Mouse (Mus musculus) liver, embryonic 14.5 days (tissue): ENCODE measurements around the gene Cnga2. TPM values are rescaled to one million over a fixed set of nuclear protein-coding genes. Genes with fewer than 3 reads are reported as not detected.

Experiments used
- ATAC-seq: fragments of 200-750 bp; cut with Nextera tagmentation; 2 replicates; pipeline ENCODE4 v1.8.0; 2017; ENCODE audit warnings: moderate number of reproducible peaks, mild to moderate bottlenecking, moderate library complexity; ENCODE audit not compliant: insufficient read depth
- DNase-seq, 3 experiments: peaks; one replicate each; pipeline ENCODE4 v3.0.0-alpha.2; 2012 to 2013; ENCODE audit warnings: low read depth in 3 of 3, low spot score in 3 of 3
- H3K27ac ChIP-seq: fragments of 300-500 bp; sonication (generic); 2 replicates; pipeline ENCODE4 v1.5.1; 2014; ENCODE audit warnings: moderate library complexity, mild to moderate bottlenecking, control low read depth, inconsistent platforms
- H3K27me3 ChIP-seq: fragments of 300-500 bp; sonication (generic); 2 replicates; pipeline ENCODE4 v1.6.1; 2014; ENCODE audit warnings: mild to moderate bottlenecking, low read length, moderate library complexity; ENCODE audit not compliant: control insufficient read depth, insufficient read depth
- H3K36me3 ChIP-seq: fragments of 300-500 bp; sonication (generic); replicated peaks from 2 replicates; pipeline ENCODE4 v1.6.1; 2014; ENCODE audit warnings: low read depth; ENCODE audit not compliant: control insufficient read depth, insufficient read depth
- H3K4me1 ChIP-seq, 2 experiments: fragments of 200-500 bp in 1 of 2; fragments of 300-500 bp in 1 of 2; sonication (generic) in 1 of 2; replicated peaks; 2 replicates each; pipeline ENCODE4 v1.6.1; 2012 to 2014; ENCODE audit warnings: antibody characterized with exemption in 1 of 2, inconsistent platforms in 1 of 2, low read length in 1 of 2; ENCODE audit not compliant: control insufficient read depth in 2 of 2, insufficient read depth in 2 of 2
- H3K4me2 ChIP-seq: fragments of 300-500 bp; sonication (generic); 2 replicates; pipeline ENCODE4 v1.6.1; 2014; ENCODE audit warnings: low read depth, mild to moderate bottlenecking, control low read depth, moderate library complexity
- H3K4me3 ChIP-seq, 2 experiments: fragments of 200-500 bp in 1 of 2; fragments of 300-500 bp in 1 of 2; sonication (generic) in 1 of 2; 2 replicates each; pipeline ENCODE4 v1.5.1; 2012 to 2014; ENCODE audit warnings: low read depth in 2 of 2, low read length in 2 of 2, mild to moderate bottlenecking in 2 of 2, control low read depth in 1 of 2, inconsistent platforms in 1 of 2, moderate library complexity in 1 of 2; ENCODE audit not compliant: insufficient read depth in 1 of 2
- H3K9ac ChIP-seq: fragments of 300-500 bp; sonication (generic); replicated peaks from 2 replicates; pipeline ENCODE4 v1.6.1; 2014; ENCODE audit warnings: mild to moderate bottlenecking, control low read depth, moderate library complexity
- H3K9me3 ChIP-seq: fragments of 300-500 bp; sonication (generic); 2 replicates; pipeline ENCODE4 v1.6.1; 2016; ENCODE audit warnings: low read length, mixed read lengths; ENCODE audit not compliant: control insufficient read depth
- CTCF ChIP-seq: IDR thresholded peaks from 2 replicates; pipeline ENCODE4 v1.5.1; 2016; ENCODE audit warnings: antibody characterized with exemption, low read depth, control low read depth
- EP300 ChIP-seq: IDR thresholded peaks from 2 replicates; pipeline ENCODE4 v1.6.1; 2016; ENCODE audit warnings: antibody characterized with exemption, low read depth
- WGBS: fragments of 180-500 bp; shearing (Covaris S2); extraction: QIAGEN DNeasy Blood & Tissue Kit; methylation state at CpG from one replicate; pipeline ENCODE4 v1.1.7; 2014; ENCODE audit not compliant: insufficient replicate concordance; 5-methylcytosine and 5-hydroxymethylcytosine counted together
- polyA plus RNA-seq, 2 experiments: library from polyadenylated mRNA; depleted of rRNA in 1 of 2; stranded (reverse) in 1 of 2; unstranded in 1 of 2; fragments of >200 nt; fragmentation: Nextera tagmentation in 1 of 2; extraction: Ambion mirVana in 1 of 2; gene quantifications; 2 replicates each; pipeline versions ENCODE4 v1.2.1 to v1.2.3; 2012 to 2014

Cnga2 gene
- 0.02 TPM in 2 replicates for polyA plus RNA-seq (2012; rRNA removed)
- polyA plus RNA-seq (2014; fragmentation: Nextera tagmentation; extraction: Ambion mirVana) = 0.08 TPM in 1 of 2 replicates, not detected in the other

DNA sequence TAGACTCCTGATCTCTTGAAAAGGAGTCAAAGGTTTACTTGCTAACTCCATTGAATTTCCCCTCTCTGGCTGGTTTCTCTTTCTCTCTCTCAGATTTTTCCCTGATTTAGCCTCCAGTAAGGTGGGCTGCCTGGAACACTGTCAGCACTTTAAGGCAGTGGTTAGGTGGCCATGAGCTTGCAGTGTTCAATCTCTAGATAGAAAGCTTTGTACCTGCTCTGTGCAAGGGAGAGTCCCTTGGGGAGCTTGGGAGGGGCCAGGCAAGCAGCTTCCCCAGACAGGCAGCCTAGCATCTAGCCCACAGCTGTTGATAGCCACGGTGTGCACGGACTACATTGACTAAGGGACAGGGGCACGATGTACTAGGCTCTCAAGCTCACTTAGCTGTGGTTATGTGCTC is at the start of gene Cnga2:
Cnga2 (plus strand) TSS at position 301 of the 400 bp plus-strand sequence.
- ATAC-seq (no peak), DNase-seq (no peak)
- Histone ChIP-seq H3K4me3 (no peak within 1 kb of the TSS), H3K36me3 (no peaks in the 10 kb centered on the region), H3K27ac (no peak within 1 kb of the TSS), H3K27me3 (no peaks in the 10 kb centered on the region), H3K9me3 (no peaks in the 10 kb centered on the region), H3K4me2 (no peak within 1 kb of the TSS), H3K4me1 (no peaks in the 10 kb centered on the region), H3K9ac (no peak within 1 kb of the TSS)
- no peak for TF ChIP-seq EP300
- WGBS = 62% methylated on average over 3 of the region's 3 CpGs

DNA sequence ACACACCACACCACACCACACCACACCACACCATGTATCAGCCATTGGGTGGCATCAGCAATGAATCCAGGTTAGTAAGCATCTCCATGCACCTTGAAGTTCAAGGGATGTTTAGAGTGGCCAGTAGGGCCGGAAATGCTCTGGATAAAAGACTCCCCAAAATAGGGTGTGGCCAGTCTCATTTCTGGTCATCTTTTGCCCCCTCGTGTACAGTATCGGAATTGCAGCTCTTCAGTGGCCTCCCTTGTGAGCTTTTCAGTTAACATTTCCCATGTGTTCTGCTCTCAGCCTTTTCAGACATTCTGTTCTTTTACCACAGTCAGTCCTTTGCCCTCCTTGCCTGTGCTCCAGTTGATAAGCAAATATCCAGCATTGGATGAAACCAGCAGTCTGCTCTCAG is 45.0 kb upstream of the Cnga2 start:
- no peak for ATAC-seq
- Histone ChIP-seq H3K4me1 (no peaks in the 10 kb centered on the region), H3K27me3 (no peaks in the 10 kb centered on the region), H3K36me3 (no peaks in the 10 kb centered on the region), H3K9me3 (no peaks in the 10 kb centered on the region), H3K4me3 (no peak overlapping the region), H3K27ac (no peak overlapping the region), H3K9ac (no peak overlapping the region), H3K4me2 (no peak overlapping the region)
- 16% methylated on average over 3 of the region's 3 CpGs for WGBS
- DNase-seq = no peak
- TF ChIP-seq CTCF = peak; percentile 57
- no peak for TF ChIP-seq EP300

DNA sequence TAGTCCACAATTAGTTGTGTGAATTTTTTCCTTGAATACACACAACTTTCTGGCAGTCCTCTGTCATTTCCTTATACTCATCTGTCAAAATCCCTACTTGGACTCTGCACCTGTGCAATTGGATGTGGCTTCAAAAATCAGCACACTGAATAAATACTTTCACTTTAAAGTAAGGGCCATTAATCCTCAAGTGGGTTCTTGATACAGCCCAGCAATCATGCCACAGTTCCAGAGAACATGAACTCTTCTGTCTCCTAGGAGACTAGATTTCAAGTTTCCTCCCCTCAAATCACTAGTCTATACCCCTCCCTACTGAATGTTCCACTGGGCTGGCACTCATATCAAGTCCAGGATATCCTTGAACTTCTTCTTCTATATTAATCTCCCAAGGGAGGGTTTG is 33.3 kb upstream of the Cnga2 start:
- ATAC-seq (no peak), DNase-seq (no peak)
- Histone ChIP-seq H3K4me2 (no peak overlapping the region), H3K9ac (no peak overlapping the region), H3K27me3 (no peaks in the 10 kb centered on the region; the same call in 1 of the 2 replicates), H3K27ac (no peak overlapping the region), H3K36me3 (no peaks in the 10 kb centered on the region), H3K9me3 (no peaks in the 10 kb centered on the region), H3K4me3 (no peak overlapping the region), H3K4me1 (no peaks in the 10 kb centered on the region)
- TF ChIP-seq EP300 (no peak), CTCF (no peak)

- H3K9ac ChIP-seq = no peak within 1 kb of the TSS
- ATAC-seq = 0 out of 2 replicates have a peak, but pooled peaks have one; percentile 31
- 18% methylated on average over 59 of the region's 72 CpGs for WGBS
Measured at GRCm38 (mm10) chrX:71962073-71963051, 29.3 kb upstream of the Cnga2 start, which contains the start of gene Prrg3. Gene Prrg3 (plus strand): TSS chrX:71962624.

GRCm38 (mm10) chrX:71963275-71963912 is 28.3 kb upstream of the Cnga2 start:
- no peak for TF ChIP-seq EP300
- no peak for TF ChIP-seq CTCF
- Histone ChIP-seq H3K36me3 (no peaks in the 10 kb centered on the region), H3K27me3 (no peaks in the 10 kb centered on the region; the same call in 1 of the 2 replicates), H3K4me1 (no peaks in the 10 kb centered on the region), H3K4me2 (no peak overlapping the region), H3K4me3 (no peak overlapping the region), H3K9ac (no peak overlapping the region), H3K27ac (no peak overlapping the region), H3K9me3 (no peaks in the 10 kb centered on the region)
- no peak for ATAC-seq
- no peak for DNase-seq
- 33% methylated on average over 9 of the region's 9 CpGs for WGBS

More at GRCm38 (mm10) chrX:71962073-71963051, 29.3 kb upstream of the Cnga2 start, which contains the start of gene Prrg3:
- no peaks in the 10 kb centered on the region for H3K36me3 ChIP-seq
- DNase-seq = no peak
- no peak within 1 kb of the TSS for H3K4me3 ChIP-seq
- peak within 1 kb of the TSS; percentile 18; the same call in 1 of the 2 replicates for H3K4me2 ChIP-seq
- H3K4me1 ChIP-seq = no peaks in the 10 kb centered on the region
- H3K9me3 ChIP-seq = no peaks in the 10 kb centered on the region
- TF ChIP-seq CTCF (no peak), EP300 (no peak)
- no peak within 1 kb of the TSS for H3K27ac ChIP-seq
- no peaks in the 10 kb centered on the region; the same call in 1 of the 2 replicates for H3K27me3 ChIP-seq
